Mouse (Mus musculus) limb, embryonic 14.5 days (tissue): Measurements from ENCODE around the gene Snx9. TPM values are rescaled to one million over a fixed set of nuclear protein-coding genes. Genes with fewer than 3 reads are reported as not detected.

ENCODE experiments used
- ATAC-seq: fragments of 200-750 bp; cut with Nextera tagmentation; 2 replicates; pipeline ENCODE4 v1.8.0; 2017; ENCODE audit warnings: low read depth, moderate number of reproducible peaks, moderate TSS enrichment; ENCODE audit not compliant: low FRiP score
- DNase-seq: peaks from one replicate; pipeline ENCODE4 v3.0.0-alpha.2; 2015; ENCODE audit warnings: low spot score
- H3K27ac ChIP-seq: fragments of 300-500 bp; sonication (generic); replicated peaks from 2 replicates; pipeline ENCODE4 v1.5.1; 2014; ENCODE audit warnings: low read depth, mild to moderate bottlenecking, low read length, moderate library complexity, mixed read lengths
- H3K27me3 ChIP-seq: fragments of 300-500 bp; sonication (generic); 2 replicates; pipeline ENCODE4 v1.6.1; 2014; ENCODE audit warnings: low read length, mixed read lengths; ENCODE audit not compliant: control insufficient read depth, insufficient read depth
- H3K36me3 ChIP-seq: fragments of 300-500 bp; sonication (generic); 2 replicates; pipeline ENCODE4 v1.6.1; 2014; ENCODE audit warnings: mild to moderate bottlenecking, low read length, moderate library complexity, mixed read lengths; ENCODE audit not compliant: control insufficient read depth, insufficient read depth
- H3K4me1 ChIP-seq: fragments of 300-500 bp; sonication (generic); 2 replicates; pipeline ENCODE4 v1.6.1; 2014; ENCODE audit warnings: antibody characterized with exemption, low read length, mixed read lengths; ENCODE audit not compliant: control insufficient read depth, insufficient read depth
- H3K4me2 ChIP-seq: fragments of 300-500 bp; sonication (generic); replicated peaks from 2 replicates; pipeline ENCODE4 v1.6.1; 2014; ENCODE audit warnings: low read depth, mild to moderate bottlenecking, low read length, moderate library complexity; ENCODE audit not compliant: severe bottlenecking
- H3K4me3 ChIP-seq: fragments of 300-500 bp; sonication (generic); replicated peaks from 2 replicates; pipeline ENCODE4 v1.5.1; 2014; ENCODE audit warnings: low read length
- H3K9ac ChIP-seq: fragments of 300-500 bp; sonication (generic); 2 replicates; pipeline ENCODE4 v1.6.1; 2014; ENCODE audit warnings: mild to moderate bottlenecking, low read depth, low read length, moderate library complexity; ENCODE audit not compliant: severe bottlenecking
- H3K9me3 ChIP-seq: fragments of 300-500 bp; sonication (generic); 2 replicates; pipeline ENCODE4 v1.6.1; 2016; ENCODE audit warnings: low read length; ENCODE audit not compliant: control insufficient read depth
- POLR2A ChIP-seq: fragments of 200-500 bp; IDR thresholded peaks from 2 replicates; pipeline ENCODE4 v1.8.0; 2012; ENCODE audit warnings: inconsistent platforms, mild to moderate bottlenecking, moderate library complexity, borderline replicate concordance; ENCODE audit not compliant: insufficient read depth, insufficient read length; ENCODE audit errors: extremely low read depth
- WGBS: fragments of 180-500 bp; shearing (Covaris S2); extraction: QIAGEN DNeasy Blood & Tissue Kit; methylation state at CpG from one replicate; pipeline ENCODE4 v1.1.7; 2014; 5-methylcytosine and 5-hydroxymethylcytosine counted together
- polyA plus RNA-seq, 2 experiments: library from polyadenylated mRNA; depleted of rRNA in 1 of 2; stranded (reverse) in 1 of 2; unstranded in 1 of 2; fragments of >200 nt; fragmentation: Nextera tagmentation in 1 of 2; extraction: Ambion mirVana in 1 of 2; gene quantifications; 2 replicates each; pipeline versions ENCODE4 v1.2.1 to v1.2.3; 2012 to 2014

Snx9 gene
- polyA plus RNA-seq, 2 experiments, result 39.1 to 41.9 TPM

- ATAC-seq, result peak; percentile 19; the same call in 1 of the 2 replicates
- Histone ChIP-seq H3K9me3 (no peaks in the 10 kb centered on the region), H3K4me2 (no peak overlapping the region), H3K4me3 (no peak overlapping the region), H3K27ac (peak overlapping the region; percentile 56), H3K9ac (no peak overlapping the region), H3K4me1 (no peaks in the 10 kb centered on the region), H3K36me3 (peaks cover 41% of the 10 kb centered on the region), H3K27me3 (no peaks in the 10 kb centered on the region)
- no peak for TF ChIP-seq POLR2A
- WGBS, result 67% methylated on average over 12 of the region's 12 CpGs
- DNase-seq, result no peak
These were observed 70.5 kb downstream of the Snx9 start for GRCm38 (mm10) chr17:5911591-5911990.

- ATAC-seq (no peak), DNase-seq (no peak)
- Histone ChIP-seq H3K36me3 (peaks cover 34% of the 10 kb centered on the region), H3K9ac (no peak overlapping the region), H3K4me1 (no peaks in the 10 kb centered on the region), H3K27ac (peak overlapping the region; percentile 56; the same call in 1 of the 2 replicates), H3K9me3 (no peaks in the 10 kb centered on the region), H3K4me3 (no peak overlapping the region), H3K4me2 (no peak overlapping the region), H3K27me3 (no peaks in the 10 kb centered on the region)
- TF ChIP-seq POLR2A, result no peak
- WGBS, result 90% methylated on average over 4 of the region's 4 CpGs
These were observed 71.7 kb downstream of the Snx9 start for GRCm38 (mm10) chr17:5912797-5913196.

- Histone ChIP-seq H3K27ac (no peak overlapping the region), H3K4me1 (no peaks in the 10 kb centered on the region), H3K27me3 (no peaks in the 10 kb centered on the region), H3K9ac (no peak overlapping the region), H3K4me2 (no peak overlapping the region), H3K4me3 (no peak overlapping the region), H3K9me3 (no peaks in the 10 kb centered on the region), H3K36me3 (peaks cover 34% of the 10 kb centered on the region)
- no peak for TF ChIP-seq POLR2A
- ATAC-seq (no peak), DNase-seq (no peak)
- WGBS, result 75% methylated on average over 5 of the region's 5 CpGs
These were observed 73.1 kb downstream of the Snx9 start for GRCm38 (mm10) chr17:5914217-5914616.

GRCm38 (mm10) chr17:5921954-5922353, 80.8 kb downstream of the Snx9 start:
- no peak overlapping the region for H3K4me3 ChIP-seq
- ATAC-seq (no peak), DNase-seq (no peak)
- no peaks in the 10 kb centered on the region for H3K27me3 ChIP-seq
- H3K36me3 ChIP-seq, result peaks cover 74% of the 10 kb centered on the region
- WGBS, result 95% methylated on average over 8 of the region's 8 CpGs
- H3K4me2 ChIP-seq, result no peak overlapping the region
- H3K9me3 ChIP-seq, result no peaks in the 10 kb centered on the region
- no peak for TF ChIP-seq POLR2A
- no peak overlapping the region for H3K27ac ChIP-seq
- H3K4me1 ChIP-seq, result no peaks in the 10 kb centered on the region
- no peak overlapping the region for H3K9ac ChIP-seq

GRCm38 (mm10) chr17:5923281-5923680, 82.2 kb downstream of the Snx9 start:
- Histone ChIP-seq H3K9ac (no peak overlapping the region), H3K27ac (no peak overlapping the region), H3K4me1 (no peaks in the 10 kb centered on the region), H3K4me3 (no peak overlapping the region), H3K36me3 (peaks cover 75% of the 10 kb centered on the region), H3K9me3 (no peaks in the 10 kb centered on the region), H3K4me2 (no peak overlapping the region), H3K27me3 (no peaks in the 10 kb centered on the region)
- DNase-seq, result no peak
- WGBS, result 72% methylated on average over 9 of the region's 9 CpGs
- TF ChIP-seq POLR2A, result no peak
- no peak for ATAC-seq

- Histone ChIP-seq H3K4me1 (no peaks in the 10 kb centered on the region), H3K27me3 (no peaks in the 10 kb centered on the region), H3K9ac (no peak overlapping the region), H3K4me2 (no peak overlapping the region), H3K36me3 (peaks cover 74% of the 10 kb centered on the region), H3K4me3 (no peak overlapping the region), H3K27ac (no peak overlapping the region), H3K9me3 (no peaks in the 10 kb centered on the region)
- WGBS, result 69% methylated on average over 8 of the region's 8 CpGs
- no peak for TF ChIP-seq POLR2A
- DNase-seq (no peak), ATAC-seq (no peak)
These were observed 83.1 kb downstream of the Snx9 start for GRCm38 (mm10) chr17:5924238-5924637.
